Mouse (Mus musculus) small intestine, adult 2 months (tissue): ENCODE results near the gene Fancc.
"Not testable (repeated sequence)": the region's sequence is repeated elsewhere in the genome, so short reads cannot be mapped to it uniquely, and the experiment has no call there.

Experiments used
- CTCF ChIP-seq: fragments of 200-500 bp; IDR thresholded peaks from 2 replicates; pipeline ENCODE4 v1.5.1; 2012; ENCODE audit warnings: low read depth, mild to moderate bottlenecking, control low read depth, inconsistent platforms, low read length, moderate library complexity, mixed read lengths; ENCODE audit not compliant: insufficient replicate concordance, insufficient read length; ENCODE audit errors: extremely low read depth
- POLR2A ChIP-seq: fragments of 200-500 bp; IDR thresholded peaks from 2 replicates; pipeline ENCODE4 v1.6.1; 2012; ENCODE audit warnings: low read depth, mild to moderate bottlenecking, control low read depth, inconsistent platforms, low read length, moderate library complexity

DNA sequence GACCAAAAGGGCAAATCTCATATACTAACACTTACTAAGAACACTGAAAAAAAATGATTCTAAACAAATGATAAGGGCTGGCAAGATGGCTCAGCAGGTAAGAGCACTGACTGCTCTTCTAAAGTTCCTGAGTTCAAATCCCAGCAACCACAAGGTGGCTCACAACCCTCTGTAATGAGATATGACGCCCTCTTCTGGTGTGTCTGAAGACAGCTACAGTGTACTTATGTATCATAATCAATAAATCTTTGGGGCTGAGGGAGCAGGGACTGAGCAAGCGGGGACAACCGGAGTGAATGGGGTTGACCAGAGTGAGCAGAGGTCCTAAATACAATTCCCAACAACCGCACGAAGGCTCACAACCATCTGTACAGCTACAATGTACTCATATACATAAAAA lies 68.9 kb downstream of the Fancc start:
- TF ChIP-seq CTCF, POLR2A: not testable (repeated sequence)
